Mouse (Mus musculus): ENCODE measurements around the gene Abcg1.

DNA sequence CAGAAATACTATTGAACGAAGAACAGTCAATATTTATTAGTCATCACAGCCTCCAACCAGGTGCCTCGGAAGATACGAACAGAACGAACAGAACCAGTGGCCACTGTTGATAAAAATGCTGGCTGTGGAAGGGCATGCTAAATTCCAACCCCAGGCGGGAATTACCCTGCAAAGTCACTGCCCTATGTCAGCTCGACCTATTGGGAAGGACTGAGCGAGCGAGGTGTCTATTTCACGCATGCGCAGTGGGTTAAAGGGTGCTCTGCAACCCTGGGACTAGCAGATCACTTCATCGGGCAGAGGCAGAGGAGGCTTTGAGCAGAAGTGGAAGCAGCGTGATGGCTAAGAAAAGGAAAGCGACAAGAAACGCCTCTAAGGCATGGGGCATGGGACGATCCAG, 76.3 kb downstream of the Abcg1 start:
- TF ChIP-seq POLR2A (IDR thresholded peaks at IDR 0.05; ENCODE audit: borderline replicate concordance, extremely low read depth, insufficient read depth, insufficient read length, poor library complexity, severe bottlenecking) (no peak), CTCF (IDR thresholded peaks at IDR 0.05; ENCODE audit: borderline replicate concordance, extremely low read depth, insufficient read depth, insufficient read length) (no peak)
